Mouse (Mus musculus) kidney, embryonic 14.5 days (tissue): ENCODE results near the gene Mpl. TPM values are rescaled to one million over a fixed set of nuclear protein-coding genes. Genes with fewer than 3 reads are reported as not detected.

Experiments
- ATAC-seq: fragments of 200-750 bp; cut with Nextera tagmentation; 2 replicates; pipeline ENCODE4 v1.8.0; 2017; ENCODE audit warnings: moderate number of reproducible peaks, mild to moderate bottlenecking, moderate TSS enrichment, moderate library complexity; ENCODE audit not compliant: low FRiP score, low TSS enrichment
- H3K27ac ChIP-seq: fragments of 300-500 bp; sonication (generic); 2 replicates; pipeline ENCODE4 v1.5.1; 2014; ENCODE audit warnings: low read depth, mild to moderate bottlenecking, low read length, moderate library complexity, mixed read lengths
- H3K27me3 ChIP-seq: fragments of 300-500 bp; sonication (generic); 2 replicates; pipeline ENCODE4 v1.6.1; 2014; ENCODE audit warnings: mild to moderate bottlenecking, low read length; ENCODE audit not compliant: control insufficient read depth, insufficient read depth
- H3K36me3 ChIP-seq: fragments of 300-500 bp; sonication (generic); 2 replicates; pipeline ENCODE4 v1.6.1; 2014; ENCODE audit warnings: low read length, mixed read lengths; ENCODE audit not compliant: control insufficient read depth, insufficient read depth
- H3K4me1 ChIP-seq: fragments of 300-500 bp; sonication (generic); 2 replicates; pipeline ENCODE4 v1.6.1; 2014; ENCODE audit warnings: low read length, mixed read lengths; ENCODE audit not compliant: control insufficient read depth, insufficient read depth
- H3K4me2 ChIP-seq: fragments of 300-500 bp; sonication (generic); replicated peaks from 2 replicates; pipeline ENCODE4 v1.6.1; 2014; ENCODE audit warnings: low read depth, mild to moderate bottlenecking, low read length
- H3K4me3 ChIP-seq: fragments of 300-500 bp; sonication (generic); 2 replicates; pipeline ENCODE4 v1.5.1; 2014; ENCODE audit warnings: mild to moderate bottlenecking, low read length
- H3K9ac ChIP-seq: fragments of 300-500 bp; sonication (generic); 2 replicates; pipeline ENCODE4 v1.6.1; 2014; ENCODE audit warnings: low read depth, mild to moderate bottlenecking, low read length, moderate library complexity
- H3K9me3 ChIP-seq: fragments of 300-500 bp; sonication (generic); 2 replicates; pipeline ENCODE4 v1.6.1; 2016; ENCODE audit warnings: low read length; ENCODE audit not compliant: control insufficient read depth
- WGBS: fragments of 180-500 bp; shearing (Covaris S2); extraction: QIAGEN DNeasy Blood & Tissue Kit; methylation state at CpG from one replicate; pipeline ENCODE4 v1.1.7; 2014; 5-methylcytosine and 5-hydroxymethylcytosine counted together
- polyA plus RNA-seq: library from polyadenylated mRNA; unstranded; fragments of >200 nt; fragmentation: Nextera tagmentation; extraction: Ambion mirVana; gene quantifications from 2 replicates; pipeline ENCODE4 v1.2.1, GENCODE M21; 2014

Mpl gene
- polyA plus RNA-seq, 1 experiment from 2014 or later = 0.23 TPM

- Histone ChIP-seq H3K4me3 (no peak overlapping the region), H3K9me3 (no peaks in the 10 kb centered on the region), H3K9ac (no peak overlapping the region), H3K4me1 (no peaks in the 10 kb centered on the region), H3K36me3 (peaks cover 70% of the 10 kb centered on the region), H3K27ac (no peak overlapping the region), H3K4me2 (no peak overlapping the region), H3K27me3 (no peaks in the 10 kb centered on the region)
- no peak for ATAC-seq
- 93% methylated on average over 13 of the region's 13 CpGs for WGBS
Observed at GRCm38 (mm10) chr4:118417112-118417797, 40.1 kb downstream of the Mpl start.

GRCm38 (mm10) chr4:118416329-118416728, 41.0 kb downstream of the Mpl start:
- 96% methylated on average over 5 of the region's 5 CpGs for WGBS
- Histone ChIP-seq H3K36me3 (peaks cover 80% of the 10 kb centered on the region), H3K27ac (no peak overlapping the region)

GRCm38 (mm10) chr4:118415779-118416178, 41.5 kb downstream of the Mpl start:
- no peak overlapping the region for H3K4me3 ChIP-seq
- no peak overlapping the region for H3K9ac ChIP-seq
- no peaks in the 10 kb centered on the region for H3K4me1 ChIP-seq
- no peaks in the 10 kb centered on the region for H3K9me3 ChIP-seq
- H3K4me2 ChIP-seq = no peak overlapping the region
- no peak overlapping the region for H3K27ac ChIP-seq
- ATAC-seq = no peak
- peaks cover 78% of the 10 kb centered on the region for H3K36me3 ChIP-seq
- no peaks in the 10 kb centered on the region for H3K27me3 ChIP-seq
- 89% methylated on average over 2 of the region's 2 CpGs for WGBS

More at GRCm38 (mm10) chr4:118416329-118416728, 41.0 kb downstream of the Mpl start:
- Histone ChIP-seq H3K27me3 (no peaks in the 10 kb centered on the region), H3K4me3 (no peak overlapping the region), H3K4me1 (no peaks in the 10 kb centered on the region), H3K9me3 (no peaks in the 10 kb centered on the region), H3K4me2 (no peak overlapping the region), H3K9ac (no peak overlapping the region)
- ATAC-seq = no peak

- H3K27ac ChIP-seq = no peak overlapping the region
- no peaks in the 10 kb centered on the region for H3K9me3 ChIP-seq
- ATAC-seq = no peak
- H3K27me3 ChIP-seq = no peaks in the 10 kb centered on the region
- H3K36me3 ChIP-seq = peaks cover 65% of the 10 kb centered on the region
- no peak overlapping the region for H3K4me2 ChIP-seq
- no peak overlapping the region for H3K9ac ChIP-seq
- H3K4me1 ChIP-seq = peaks cover 7% of the 10 kb centered on the region; the same call in 1 of the 2 replicates
- H3K4me3 ChIP-seq = no peak overlapping the region
- 93% methylated on average over 5 of the region's 5 CpGs for WGBS
Observed at GRCm38 (mm10) chr4:118413553-118413952, 43.8 kb downstream of the Mpl start.

GRCm38 (mm10) chr4:118410871-118411270, 46.4 kb downstream of the Mpl start:
- peaks cover 48% of the 10 kb centered on the region for H3K36me3 ChIP-seq
- H3K9me3 ChIP-seq = no peaks in the 10 kb centered on the region
- H3K27me3 ChIP-seq = no peaks in the 10 kb centered on the region
- 92% methylated on average over 5 of the region's 5 CpGs for WGBS
- no peak overlapping the region for H3K9ac ChIP-seq
- no peak overlapping the region for H3K4me3 ChIP-seq
- no peak overlapping the region for H3K4me2 ChIP-seq
- no peak overlapping the region for H3K27ac ChIP-seq
- peaks cover 7% of the 10 kb centered on the region; the same call in 1 of the 2 replicates for H3K4me1 ChIP-seq
- ATAC-seq = no peak

- under 1% methylated on average over 53 of the region's 53 CpGs for WGBS
Observed at GRCm38 (mm10) chr4:118409142-118409900, 48.0 kb downstream of the Mpl start, which contains the start of the genes Szt2 and Med8. Gene Szt2, minus strand, starts transcription at chr4:118409273. Gene Med8, plus strand, starts transcription at chr4:118409337.

GRCm38 (mm10) chr4:118402701-118403100, 54.6 kb downstream of the Mpl start:
- H3K27ac ChIP-seq = no peak overlapping the region
- H3K27me3 ChIP-seq = no peaks in the 10 kb centered on the region
- 94% methylated on average over 12 of the region's 12 CpGs for WGBS
- H3K9me3 ChIP-seq = no peaks in the 10 kb centered on the region
- H3K4me1 ChIP-seq = no peaks in the 10 kb centered on the region
- ATAC-seq = no peak
- no peak overlapping the region for H3K4me2 ChIP-seq
- no peak overlapping the region for H3K4me3 ChIP-seq
- H3K9ac ChIP-seq = no peak overlapping the region
- peaks cover 55% of the 10 kb centered on the region for H3K36me3 ChIP-seq

More at GRCm38 (mm10) chr4:118409142-118409900, 48.0 kb downstream of the Mpl start, which contains the start of the genes Szt2 and Med8:
- peak within 1 kb of the TSS; percentile 52; the same call in 1 of the 2 replicates for H3K27ac ChIP-seq
- H3K4me1 ChIP-seq = peaks cover 7% of the 10 kb centered on the region; the same call in 1 of the 2 replicates
- H3K27me3 ChIP-seq = no peaks in the 10 kb centered on the region
- H3K4me2 ChIP-seq = peak within 1 kb of the TSS; percentile 77
- peak within 1 kb of the TSS; percentile 60 for H3K9ac ChIP-seq
- H3K9me3 ChIP-seq = no peaks in the 10 kb centered on the region
- H3K4me3 ChIP-seq = peak within 1 kb of the TSS; percentile 74
- ATAC-seq = peak; percentile 96
- peaks cover 35% of the 10 kb centered on the region for H3K36me3 ChIP-seq

- no peak overlapping the region for H3K4me3 ChIP-seq
- H3K27me3 ChIP-seq = no peaks in the 10 kb centered on the region
- H3K36me3 ChIP-seq = peaks cover 63% of the 10 kb centered on the region
- no peak overlapping the region for H3K4me2 ChIP-seq
- WGBS = 85% methylated on average over 5 of the region's 5 CpGs
- H3K9ac ChIP-seq = no peak overlapping the region
- H3K4me1 ChIP-seq = no peaks in the 10 kb centered on the region
- no peak for ATAC-seq
- H3K27ac ChIP-seq = no peak overlapping the region
- H3K9me3 ChIP-seq = no peaks in the 10 kb centered on the region
Observed at GRCm38 (mm10) chr4:118401918-118402317, 55.4 kb downstream of the Mpl start.

GRCm38 (mm10) chr4:118401421-118401820, 55.9 kb downstream of the Mpl start:
- no peak overlapping the region for H3K9ac ChIP-seq
- WGBS = 88% methylated on average over 3 of the region's 3 CpGs
- no peak overlapping the region for H3K4me2 ChIP-seq
- no peak overlapping the region for H3K27ac ChIP-seq
- H3K4me1 ChIP-seq = no peaks in the 10 kb centered on the region
- no peaks in the 10 kb centered on the region for H3K27me3 ChIP-seq
- no peaks in the 10 kb centered on the region for H3K9me3 ChIP-seq
- no peak for ATAC-seq
- H3K36me3 ChIP-seq = peaks cover 68% of the 10 kb centered on the region
- no peak overlapping the region for H3K4me3 ChIP-seq
